Mouse (Mus musculus) forebrain, embryonic 12.5 days (tissue): ENCODE results near the gene Trh. TPM values are rescaled to one million over a fixed set of nuclear protein-coding genes. Genes with fewer than 3 reads are reported as not detected.

Experiments
- ATAC-seq: fragments of 200-750 bp; cut with Nextera tagmentation; 2 replicates; pipeline ENCODE4 v1.8.0; 2017; ENCODE audit warnings: moderate TSS enrichment; ENCODE audit not compliant: low FRiP score
- H3K27ac ChIP-seq: fragments of 300-500 bp; sonication (generic); 2 replicates; pipeline ENCODE4 v1.5.1; 2016; ENCODE audit warnings: mild to moderate bottlenecking
- H3K27me3 ChIP-seq: fragments of 300-500 bp; sonication (generic); 2 replicates; pipeline ENCODE4 v1.6.1; 2016; ENCODE audit warnings: mild to moderate bottlenecking
- H3K36me3 ChIP-seq: fragments of 300-500 bp; sonication (generic); replicated peaks from 2 replicates; pipeline ENCODE4 v1.6.1; 2016; ENCODE audit warnings: mild to moderate bottlenecking
- H3K4me1 ChIP-seq: fragments of 300-500 bp; sonication (generic); 2 replicates; pipeline ENCODE4 v1.6.1; 2016
- H3K4me2 ChIP-seq: fragments of 300-500 bp; sonication (generic); 2 replicates; pipeline ENCODE4 v1.6.1; 2016; ENCODE audit warnings: mild to moderate bottlenecking, moderate library complexity
- H3K4me3 ChIP-seq: fragments of 300-500 bp; sonication (generic); replicated peaks from 2 replicates; pipeline ENCODE4 v1.5.1; 2016; ENCODE audit warnings: mild to moderate bottlenecking
- H3K9ac ChIP-seq: fragments of 300-500 bp; sonication (generic); 2 replicates; pipeline ENCODE4 v1.6.1; 2016; ENCODE audit warnings: mild to moderate bottlenecking
- H3K9me3 ChIP-seq: fragments of 300-500 bp; sonication (generic); 2 replicates; pipeline ENCODE4 v1.6.1; 2016
- WGBS: fragments of 180-500 bp; shearing (Covaris S2); methylation state at CpG from one replicate; pipeline ENCODE4 v1.1.7; 2016; 5-methylcytosine and 5-hydroxymethylcytosine counted together
- polyA plus RNA-seq: library from polyadenylated mRNA; unstranded; fragments of >200 nt; fragmentation: Nextera tagmentation; extraction: Ambion mirVana; gene quantifications from 2 replicates; pipeline ENCODE4 v1.2.1, GENCODE M21; 2016

The Trh gene
- polyA plus RNA-seq: 3.8 and 4.4 TPM in 2 replicates

DNA sequence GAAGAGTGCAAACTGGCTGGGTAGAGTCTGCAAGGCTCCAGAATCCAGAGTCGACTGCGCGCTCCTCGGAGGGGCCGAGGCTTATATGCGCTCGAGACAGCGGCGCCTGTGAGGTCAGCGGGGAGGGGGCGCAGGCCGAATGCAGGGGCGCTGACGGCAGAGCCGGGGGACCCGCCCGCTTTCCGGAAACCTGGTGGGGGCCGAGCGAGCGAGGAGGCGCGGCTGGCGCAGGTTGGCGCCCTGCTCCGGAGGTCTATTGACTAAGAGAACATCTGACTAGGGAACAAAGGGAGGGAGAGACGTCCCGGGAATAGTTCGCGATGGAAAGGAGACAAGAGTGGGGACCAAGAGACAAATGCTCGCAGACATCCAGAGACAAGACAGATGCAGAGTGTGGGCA is at the start of gene Trh:
Gene Trh, minus strand, starts transcription at position 60 of the 400 bp plus-strand sequence.
- no peak for ATAC-seq
- Histone ChIP-seq H3K4me1 (peaks cover 14% of the 10 kb centered on the region; the same call in 1 of the 2 replicates), H3K27ac (no peak within 1 kb of the TSS), H3K9me3 (no peaks in the 10 kb centered on the region), H3K27me3 (peaks cover 62% of the 10 kb centered on the region), H3K36me3 (no peaks in the 10 kb centered on the region), H3K9ac (peak within 1 kb of the TSS; percentile 48; the same call in 1 of the 2 replicates), H3K4me3 (peak within 1 kb of the TSS; percentile 38), H3K4me2 (peak within 1 kb of the TSS; percentile 62)
- WGBS: under 1% methylated on average over 31 of the region's 31 CpGs

DNA sequence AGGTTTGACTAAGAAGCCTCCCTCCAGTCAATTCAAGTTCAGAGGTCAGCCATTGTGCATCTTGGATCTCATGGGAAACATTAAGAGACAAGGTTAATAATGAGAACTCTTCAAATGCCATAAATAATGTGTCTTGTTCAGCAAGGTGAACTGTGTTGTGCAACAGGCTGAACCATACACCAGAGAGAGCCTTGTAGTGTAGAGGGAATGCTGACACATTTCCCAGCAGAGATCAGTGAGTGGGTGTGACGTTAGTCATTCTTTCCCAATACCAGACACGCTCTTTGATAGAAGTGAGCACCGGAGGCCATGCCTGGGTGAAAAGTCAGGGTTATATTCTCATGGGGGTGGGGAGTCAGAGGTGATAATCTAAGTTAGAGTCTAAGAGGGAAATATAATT is 46.4 kb upstream of the Trh start:
- H3K27me3 ChIP-seq: 0 out of 2 replicates have a peak, but pooled peaks cover 3% of the 10 kb centered on the region
- H3K4me3 ChIP-seq: no peak overlapping the region
- no peaks in the 10 kb centered on the region for H3K4me1 ChIP-seq
- no peaks in the 10 kb centered on the region for H3K36me3 ChIP-seq
- no peaks in the 10 kb centered on the region for H3K9me3 ChIP-seq
- ATAC-seq: no peak
- H3K4me2 ChIP-seq: no peak overlapping the region
- 91% methylated on average over 3 of the region's 3 CpGs for WGBS
- H3K27ac ChIP-seq: no peak overlapping the region
- H3K9ac ChIP-seq: no peak overlapping the region

DNA sequence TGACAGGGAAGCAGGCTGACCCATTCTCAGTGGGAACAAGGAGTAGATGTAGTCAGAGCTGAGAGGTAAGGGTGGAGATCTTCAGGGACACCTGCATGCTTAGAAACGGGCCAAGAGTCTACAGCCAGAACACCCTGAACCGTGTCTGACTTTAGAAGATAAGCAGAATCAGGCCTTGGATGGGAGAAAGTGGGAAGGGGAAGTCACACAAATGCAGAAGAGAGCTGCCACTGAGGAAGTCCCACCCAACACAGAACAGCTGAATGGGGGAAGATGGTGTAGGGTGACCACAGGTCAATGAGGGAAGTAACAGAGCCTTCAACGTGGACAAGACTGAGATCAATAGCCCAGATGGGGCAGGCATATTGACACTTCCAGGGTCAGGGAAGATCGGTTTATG is 42.4 kb upstream of the Trh start:
- Histone ChIP-seq H3K4me2 (no peak overlapping the region), H3K9me3 (no peaks in the 10 kb centered on the region), H3K27me3 (0 out of 2 replicates have a peak, but pooled peaks cover 3% of the 10 kb centered on the region), H3K27ac (no peak overlapping the region), H3K4me3 (no peak overlapping the region), H3K4me1 (no peaks in the 10 kb centered on the region), H3K9ac (no peak overlapping the region), H3K36me3 (no peaks in the 10 kb centered on the region)
- ATAC-seq: no peak
- 58% methylated on average over 4 of the region's 4 CpGs for WGBS

DNA sequence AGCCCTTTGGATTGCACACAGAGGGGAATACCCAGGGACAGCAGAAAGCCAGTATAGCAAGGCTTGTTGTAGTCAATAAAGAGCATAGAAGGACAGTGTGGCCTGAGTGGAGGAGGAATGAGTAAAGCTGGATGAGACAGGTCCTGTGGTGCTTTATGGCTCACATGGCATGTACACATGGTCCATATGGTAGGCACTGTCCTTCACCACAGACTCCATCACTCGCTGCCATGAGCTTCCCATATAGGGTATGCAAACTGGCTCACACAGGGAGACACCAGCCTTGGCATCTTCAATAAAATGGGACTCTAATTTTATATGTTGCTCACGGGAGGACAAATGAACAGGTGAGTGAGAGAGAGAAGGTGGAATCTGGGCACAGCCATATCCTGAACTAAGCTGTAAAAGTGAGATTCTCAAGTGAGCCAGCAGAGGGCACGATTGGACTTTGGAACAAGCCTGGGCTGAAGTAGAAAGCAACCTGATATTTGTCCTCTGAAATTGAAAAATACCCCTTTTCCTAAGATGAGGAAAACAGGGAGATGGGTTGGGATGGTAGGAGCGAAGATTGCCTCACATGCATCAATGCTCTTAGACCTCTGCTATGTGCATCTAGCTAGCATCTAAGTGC is 41.9 kb upstream of the Trh start:
- Histone ChIP-seq H3K27me3 (0 out of 2 replicates have a peak, but pooled peaks cover 3% of the 10 kb centered on the region), H3K9ac (no peak overlapping the region), H3K4me3 (no peak overlapping the region), H3K4me1 (no peaks in the 10 kb centered on the region), H3K9me3 (no peaks in the 10 kb centered on the region), H3K27ac (no peak overlapping the region), H3K4me2 (no peak overlapping the region), H3K36me3 (no peaks in the 10 kb centered on the region)
- ATAC-seq: 0 out of 2 replicates have a peak, but pooled peaks have one; percentile 61
- 33% methylated on average over 4 of the region's 4 CpGs for WGBS

DNA sequence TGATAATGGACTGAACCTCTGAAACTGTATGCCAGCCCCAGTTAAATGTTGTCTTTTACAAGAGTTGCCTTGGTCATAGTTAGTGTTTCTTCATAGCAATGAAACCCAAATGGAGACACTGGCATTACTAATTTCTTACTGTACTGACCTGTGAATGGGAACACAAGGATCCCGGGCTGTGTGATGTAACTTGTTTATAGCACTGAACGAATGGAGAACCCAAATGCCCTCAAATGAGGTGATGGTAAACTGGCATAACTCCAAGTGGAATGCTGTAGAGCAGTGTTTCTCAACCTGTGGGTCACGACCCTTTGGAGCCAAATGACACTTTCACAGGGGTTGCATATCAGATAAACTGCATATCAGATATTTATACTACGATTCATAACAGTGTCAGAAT is 41.1 kb upstream of the Trh start:
- H3K4me2 ChIP-seq: no peak overlapping the region
- H3K27me3 ChIP-seq: 0 out of 2 replicates have a peak, but pooled peaks cover 3% of the 10 kb centered on the region
- no peaks in the 10 kb centered on the region for H3K4me1 ChIP-seq
- ATAC-seq: no peak
- H3K27ac ChIP-seq: no peak overlapping the region
- H3K9ac ChIP-seq: no peak overlapping the region
- no peaks in the 10 kb centered on the region for H3K9me3 ChIP-seq
- 69% methylated on average over 4 of the region's 4 CpGs for WGBS
- H3K36me3 ChIP-seq: no peaks in the 10 kb centered on the region
- H3K4me3 ChIP-seq: no peak overlapping the region

DNA sequence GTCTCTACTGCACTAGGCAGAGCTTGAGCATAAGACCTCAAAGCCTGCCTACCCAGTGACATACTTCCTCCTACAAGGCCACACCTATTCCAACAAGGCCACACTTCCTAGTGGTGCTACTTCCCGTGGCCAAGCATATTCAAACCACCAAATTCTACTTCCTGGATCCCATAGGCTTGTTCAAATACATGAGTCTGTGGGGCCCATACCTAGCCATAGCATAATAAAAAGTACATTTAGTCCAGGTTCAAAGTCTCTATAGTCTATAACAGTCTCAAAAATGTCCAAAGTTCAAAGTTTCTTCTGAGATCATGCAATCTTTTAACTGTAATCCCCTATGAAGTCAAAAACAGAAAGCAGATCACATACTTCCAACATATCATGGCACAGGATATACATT is 32.7 kb upstream of the Trh start:
- WGBS: 81% methylated on average over 1 of the region's 1 CpGs
- no peaks in the 10 kb centered on the region for H3K9me3 ChIP-seq
- H3K27ac ChIP-seq: no peak overlapping the region

DNA sequence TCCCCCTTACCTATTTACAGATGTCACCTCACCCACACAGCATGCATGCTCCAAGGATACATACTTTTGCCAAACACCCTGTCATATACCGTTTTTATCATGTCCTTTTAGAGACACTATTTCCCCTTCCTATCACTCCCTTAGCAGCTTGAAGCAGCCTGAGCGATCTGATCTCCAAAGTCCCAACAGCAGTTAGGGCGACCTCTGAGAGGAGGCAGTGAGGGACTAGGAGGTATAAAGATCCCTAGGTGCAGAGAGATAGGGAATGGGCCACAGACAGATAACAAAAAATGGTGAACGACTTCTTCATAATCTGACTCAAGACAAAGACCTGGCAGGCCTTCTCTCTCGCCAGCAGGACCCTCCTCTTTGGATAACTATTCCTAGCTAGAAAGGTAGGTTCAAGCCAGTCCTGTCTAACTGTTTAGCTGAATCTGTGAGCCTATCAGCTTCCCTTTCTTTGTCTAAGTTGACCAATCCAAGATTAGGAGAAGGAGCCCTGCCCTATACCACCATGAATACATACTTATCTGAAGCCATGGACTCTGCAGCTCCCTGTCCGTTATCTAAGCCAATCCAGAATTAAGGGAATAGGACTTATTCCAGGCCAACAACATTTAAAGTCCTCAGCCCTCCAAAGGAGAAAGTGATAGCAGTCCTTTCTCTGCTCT is 29.3 kb upstream of the Trh start:
- 80% methylated on average over 6 of the region's 6 CpGs for WGBS
- H3K27ac ChIP-seq: no peak overlapping the region
- no peak overlapping the region for H3K4me3 ChIP-seq
- no peak overlapping the region for H3K9ac ChIP-seq
- H3K36me3 ChIP-seq: no peaks in the 10 kb centered on the region
- H3K4me2 ChIP-seq: no peak overlapping the region
- 0 out of 2 replicates have a peak, but pooled peaks cover 9% of the 10 kb centered on the region for H3K27me3 ChIP-seq
- no peaks in the 10 kb centered on the region for H3K9me3 ChIP-seq
- no peak for ATAC-seq
- H3K4me1 ChIP-seq: peaks cover 7% of the 10 kb centered on the region

More for the DNA sequence above, 32.7 kb upstream of the Trh start:
- no peaks in the 10 kb centered on the region for H3K27me3 ChIP-seq
- no peak overlapping the region for H3K4me3 ChIP-seq
- no peaks in the 10 kb centered on the region for H3K36me3 ChIP-seq
- H3K9ac ChIP-seq: no peak overlapping the region
- no peak for ATAC-seq
- H3K4me2 ChIP-seq: no peak overlapping the region
- peaks cover 7% of the 10 kb centered on the region for H3K4me1 ChIP-seq

DNA sequence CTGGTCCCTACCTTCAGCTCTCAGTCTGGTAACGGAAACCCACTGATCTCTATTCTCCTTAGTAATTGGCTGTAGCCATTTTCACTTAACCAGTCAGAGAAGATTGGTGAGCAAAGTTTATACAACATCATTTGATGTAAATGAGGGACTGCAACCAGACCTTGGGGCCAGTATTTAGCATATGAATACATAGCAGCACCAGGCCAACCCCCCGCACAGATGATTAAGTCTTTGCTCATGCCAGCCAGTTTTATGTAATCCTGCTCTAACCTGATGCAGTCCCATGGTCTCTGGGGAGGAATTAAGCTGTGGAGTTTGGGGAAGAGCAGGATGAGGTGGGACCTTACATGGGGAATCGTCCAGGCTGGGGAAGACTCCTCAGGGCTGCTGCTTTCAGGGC is 28.2 kb upstream of the Trh start:
- no peak for ATAC-seq

DNA sequence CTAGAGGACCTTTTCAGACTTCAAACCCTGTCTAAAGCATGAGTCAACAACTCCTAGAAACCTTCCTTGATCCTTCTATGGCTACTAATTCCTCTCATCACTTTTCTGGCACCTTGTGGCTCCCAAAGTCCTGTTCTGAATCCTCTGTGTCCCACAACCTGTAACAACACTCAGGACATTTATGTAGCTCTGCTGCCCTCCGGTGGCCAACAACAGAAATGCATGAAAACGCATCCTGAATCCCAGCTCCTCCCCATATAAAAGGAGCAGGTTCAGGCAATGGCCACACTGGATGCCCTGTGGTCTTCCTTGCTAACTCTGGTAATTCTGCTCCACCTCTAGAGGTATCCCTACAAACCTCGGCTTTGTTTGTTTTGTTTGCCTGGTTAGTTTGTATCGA is 24.6 kb upstream of the Trh start:
- no peaks in the 10 kb centered on the region for H3K9me3 ChIP-seq
- no peak overlapping the region for H3K4me2 ChIP-seq
- H3K4me3 ChIP-seq: no peak overlapping the region
- H3K36me3 ChIP-seq: no peaks in the 10 kb centered on the region
- no peak overlapping the region for H3K9ac ChIP-seq
- WGBS: 11% methylated on average over 4 of the region's 4 CpGs
- ATAC-seq: no peak
- 0 out of 2 replicates have a peak, but pooled peaks cover 9% of the 10 kb centered on the region for H3K27me3 ChIP-seq
- H3K4me1 ChIP-seq: peaks cover 7% of the 10 kb centered on the region
- H3K27ac ChIP-seq: no peak overlapping the region

More for the DNA sequence above, 28.2 kb upstream of the Trh start:
- Histone ChIP-seq H3K4me3 (no peak overlapping the region), H3K4me2 (no peak overlapping the region), H3K36me3 (no peaks in the 10 kb centered on the region), H3K9ac (no peak overlapping the region), H3K9me3 (no peaks in the 10 kb centered on the region), H3K27ac (no peak overlapping the region), H3K27me3 (0 out of 2 replicates have a peak, but pooled peaks cover 9% of the 10 kb centered on the region), H3K4me1 (peaks cover 7% of the 10 kb centered on the region)
- WGBS: 37% methylated on average over 3 of the region's 3 CpGs

DNA sequence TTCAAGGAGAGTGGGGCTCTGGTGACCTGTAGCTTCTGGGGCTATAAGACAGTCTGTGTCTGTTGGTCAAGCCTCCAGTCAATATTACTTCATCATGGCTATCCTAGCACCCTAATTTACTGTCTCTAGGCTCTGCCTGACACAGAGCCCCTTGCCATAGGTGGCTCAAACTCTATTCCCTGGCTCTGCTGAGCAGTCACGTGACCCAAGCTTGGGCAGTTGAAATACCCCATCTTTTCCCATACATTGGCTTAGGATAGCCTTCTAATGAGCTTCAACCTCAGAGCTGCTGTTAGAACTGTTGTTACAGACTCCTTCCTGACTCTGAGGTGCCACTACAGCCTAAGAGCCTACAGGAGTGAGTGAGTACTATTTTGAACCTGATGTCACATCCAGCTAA is 23.6 kb upstream of the Trh start:
- no peak for ATAC-seq
- Histone ChIP-seq H3K27ac (no peak overlapping the region), H3K4me2 (no peak overlapping the region), H3K9me3 (no peaks in the 10 kb centered on the region), H3K27me3 (0 out of 2 replicates have a peak, but pooled peaks cover 9% of the 10 kb centered on the region), H3K36me3 (no peaks in the 10 kb centered on the region), H3K9ac (no peak overlapping the region), H3K4me1 (peaks cover 7% of the 10 kb centered on the region), H3K4me3 (no peak overlapping the region)
- 64% methylated on average over 1 of the region's 1 CpGs for WGBS

DNA sequence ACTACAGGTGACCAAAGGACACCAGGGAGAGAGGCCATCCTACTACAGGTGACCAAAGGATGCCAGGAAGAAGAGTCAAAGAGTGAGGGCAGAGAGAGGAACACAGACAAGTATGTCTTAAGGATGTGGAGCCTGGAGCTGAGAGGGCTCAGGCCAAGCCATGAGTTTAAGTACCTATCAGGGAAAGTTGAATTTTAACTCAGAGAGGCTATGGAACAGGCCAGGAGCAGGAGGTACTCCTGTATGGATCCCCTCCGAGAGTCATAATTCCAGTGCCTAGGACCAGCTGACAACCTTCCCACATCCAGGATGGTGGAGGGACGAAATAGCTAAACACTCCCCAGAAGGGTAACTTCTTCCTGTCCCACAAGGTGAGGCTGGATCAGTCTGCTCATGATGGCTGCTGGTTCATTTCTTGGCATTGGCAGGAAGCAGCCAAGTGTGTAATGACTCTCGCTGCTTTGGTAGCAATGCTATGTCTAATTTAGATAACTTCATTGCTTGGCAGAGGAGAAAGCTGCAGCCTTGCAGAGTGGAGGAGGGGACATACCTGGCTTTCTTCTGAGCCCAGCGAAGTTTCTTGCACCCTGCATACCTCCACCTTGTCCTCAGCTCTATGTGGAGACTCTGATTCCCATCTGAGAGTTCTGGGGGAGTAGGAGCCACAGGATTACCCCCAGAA is 16.9 kb upstream of the Trh start:
- H3K36me3 ChIP-seq: no peaks in the 10 kb centered on the region
- no peaks in the 10 kb centered on the region for H3K27me3 ChIP-seq
- H3K4me2 ChIP-seq: no peak overlapping the region
- no peak for ATAC-seq
- no peaks in the 10 kb centered on the region for H3K4me1 ChIP-seq
- H3K27ac ChIP-seq: no peak overlapping the region
- H3K9me3 ChIP-seq: no peaks in the 10 kb centered on the region
- H3K9ac ChIP-seq: no peak overlapping the region
- H3K4me3 ChIP-seq: no peak overlapping the region
- 66% methylated on average over 4 of the region's 4 CpGs for WGBS

DNA sequence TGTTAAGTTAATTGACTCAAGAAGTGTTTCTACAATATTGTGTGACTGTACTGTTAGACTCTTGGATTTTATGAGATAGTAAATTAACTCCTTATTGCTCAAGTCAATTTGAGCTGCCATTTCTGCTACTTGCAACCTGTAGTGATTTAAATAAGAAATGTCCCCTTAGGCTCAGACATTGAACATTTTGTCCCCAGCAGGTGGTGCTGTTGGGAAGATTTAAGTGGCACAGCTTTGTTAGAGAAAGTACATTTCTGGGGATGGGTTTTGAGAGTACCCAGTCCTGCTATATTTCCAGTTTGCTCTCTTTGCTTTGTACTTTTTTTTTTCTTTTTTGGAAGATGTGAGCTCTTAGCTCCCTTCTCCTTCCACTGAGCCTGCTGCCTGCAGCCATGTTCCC is 10.9 kb upstream of the Trh start:
- Histone ChIP-seq H3K9ac (no peak overlapping the region), H3K4me3 (no peak overlapping the region), H3K36me3 (no peaks in the 10 kb centered on the region), H3K27ac (no peak overlapping the region), H3K4me1 (no peaks in the 10 kb centered on the region), H3K27me3 (no peaks in the 10 kb centered on the region), H3K4me2 (no peak overlapping the region), H3K9me3 (no peaks in the 10 kb centered on the region)
- ATAC-seq: no peak
